Mouse (Mus musculus) forebrain, embryonic 14.5 days (tissue): ENCODE results near the gene Ubxn6. TPM values are rescaled to one million over a fixed set of nuclear protein-coding genes. Genes with fewer than 3 reads are reported as not detected.
A peak's percentile ranks its signal among the peaks of the same experiment; 100 is the strongest.
"Not testable (repeated sequence)": the region's sequence is repeated elsewhere in the genome, so short reads cannot be mapped to it uniquely, and the experiment has no call there.

Experiments used
- ATAC-seq: fragments of 200-750 bp; cut with Nextera tagmentation; 2 replicates; pipeline ENCODE4 v1.8.0; 2017; ENCODE audit warnings: mild to moderate bottlenecking, moderate library complexity
- DNase-seq: peaks from one replicate; pipeline ENCODE4 v3.0.0-alpha.2; 2015; ENCODE audit warnings: low spot score
- H3K27ac ChIP-seq: fragments of 300-500 bp; sonication (generic); 2 replicates; pipeline ENCODE4 v1.5.1; 2014; ENCODE audit warnings: low read depth, mild to moderate bottlenecking, control low read depth, low read length, moderate library complexity
- H3K27me3 ChIP-seq: fragments of 300-500 bp; sonication (generic); replicated peaks from 2 replicates; pipeline ENCODE4 v1.6.1; 2014; ENCODE audit warnings: low read length, control low read depth, mixed read lengths; ENCODE audit not compliant: control insufficient read depth, insufficient read depth
- H3K36me3 ChIP-seq: fragments of 300-500 bp; sonication (generic); 2 replicates; pipeline ENCODE4 v1.6.1; 2014; ENCODE audit warnings: low read length, control low read depth; ENCODE audit not compliant: control insufficient read depth, insufficient read depth
- H3K4me1 ChIP-seq: fragments of 300-500 bp; sonication (generic); 2 replicates; pipeline ENCODE4 v1.6.1; 2014; ENCODE audit warnings: antibody characterized with exemption, low read length, control low read depth; ENCODE audit not compliant: control insufficient read depth, insufficient read depth
- H3K4me2 ChIP-seq: fragments of 300-500 bp; sonication (generic); 2 replicates; pipeline ENCODE4 v1.6.1; 2014; ENCODE audit warnings: mild to moderate bottlenecking, control low read depth, low read length
- H3K4me3 ChIP-seq: fragments of 300-500 bp; sonication (generic); 2 replicates; pipeline ENCODE4 v1.5.1; 2014; ENCODE audit warnings: low read depth, low read length, control low read depth
- H3K9ac ChIP-seq: fragments of 300-500 bp; sonication (generic); 2 replicates; pipeline ENCODE4 v1.6.1; 2014; ENCODE audit warnings: mild to moderate bottlenecking, low read length, control low read depth, moderate library complexity
- H3K9me3 ChIP-seq: fragments of 300-500 bp; sonication (generic); replicated peaks from 2 replicates; pipeline ENCODE4 v1.6.1; 2016; ENCODE audit warnings: low read length, control low read depth, mixed read lengths; ENCODE audit not compliant: control insufficient read depth
- WGBS: fragments of 180-500 bp; shearing (Covaris S2); extraction: QIAGEN DNeasy Blood & Tissue Kit; methylation state at CpG from one replicate; pipeline ENCODE4 v1.1.7; 2014; 5-methylcytosine and 5-hydroxymethylcytosine counted together
- polyA plus RNA-seq: library from polyadenylated mRNA; unstranded; fragments of >200 nt; fragmentation: Nextera tagmentation; extraction: Ambion mirVana; gene quantifications from 2 replicates; pipeline ENCODE4 v1.2.1, GENCODE M21; 2014

Gene Ubxn6
- polyA plus RNA-seq, 1 experiment from 2014 or later: 68.8 TPM

DNA sequence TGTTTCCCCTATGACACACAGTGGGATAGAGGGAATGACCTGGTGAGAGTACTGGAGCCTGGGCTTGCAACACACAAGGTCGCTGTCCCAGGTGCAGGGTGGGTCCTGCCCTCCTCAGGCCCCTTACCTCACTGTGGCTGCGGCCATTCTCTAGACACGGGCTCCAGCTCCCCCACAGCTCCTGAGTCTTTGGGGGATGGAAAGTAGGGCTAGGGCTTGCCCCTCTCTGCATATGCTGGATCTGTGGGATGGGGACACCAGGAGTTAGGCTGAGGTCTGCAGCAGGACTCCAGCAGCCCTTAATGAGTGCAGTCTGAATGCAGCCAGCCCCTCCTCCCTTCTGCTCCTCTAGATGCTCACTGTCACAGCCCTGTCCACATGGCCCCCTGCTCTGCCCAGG lies 37.9 kb upstream of the Ubxn6 start:
- Histone ChIP-seq H3K4me1 (0 out of 2 replicates have a peak, but pooled peaks cover 4% of the 10 kb centered on the region), H3K9ac (no peak overlapping the region), H3K27ac (no peak overlapping the region), H3K27me3 (0 out of 2 replicates have a peak, but pooled peaks cover 6% of the 10 kb centered on the region), H3K4me2 (no peak overlapping the region), H3K4me3 (no peak overlapping the region), H3K36me3 (no peaks in the 10 kb centered on the region), H3K9me3 (no peaks in the 10 kb centered on the region)
- WGBS: 68% methylated on average over 3 of the region's 3 CpGs
- ATAC-seq (no peak), DNase-seq (no peak)

DNA sequence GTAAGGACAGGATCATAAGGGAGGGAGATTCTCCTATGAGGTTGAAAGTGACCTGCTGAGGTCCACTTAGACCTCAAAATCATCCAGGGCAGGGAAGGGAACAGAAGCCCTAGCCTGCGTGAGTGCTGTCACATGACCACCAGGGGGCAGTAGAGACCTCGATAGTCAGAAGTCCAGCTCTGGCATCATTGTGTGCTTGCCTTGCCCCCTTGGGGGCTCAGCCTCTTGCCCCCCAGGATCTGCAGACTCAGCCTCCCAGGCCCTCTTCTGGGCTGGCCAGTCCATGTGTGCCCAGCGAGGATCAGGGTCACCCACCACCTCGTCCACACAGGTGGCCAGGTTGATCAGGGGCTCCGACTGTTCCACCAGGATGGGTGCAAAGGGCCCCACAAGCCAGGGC lies 37.0 kb upstream of the Ubxn6 start:
- Histone ChIP-seq H3K9ac (no peak overlapping the region), H3K27ac (no peak overlapping the region), H3K36me3 (no peaks in the 10 kb centered on the region), H3K9me3 (no peaks in the 10 kb centered on the region), H3K27me3 (0 out of 2 replicates have a peak, but pooled peaks cover 6% of the 10 kb centered on the region), H3K4me2 (no peak overlapping the region), H3K4me1 (no peaks in the 10 kb centered on the region), H3K4me3 (no peak overlapping the region)
- 36% methylated on average over 5 of the region's 5 CpGs for WGBS
- DNase-seq (peak; percentile 83), ATAC-seq (peak; percentile 28; the same call in 1 of the 2 replicates)

DNA sequence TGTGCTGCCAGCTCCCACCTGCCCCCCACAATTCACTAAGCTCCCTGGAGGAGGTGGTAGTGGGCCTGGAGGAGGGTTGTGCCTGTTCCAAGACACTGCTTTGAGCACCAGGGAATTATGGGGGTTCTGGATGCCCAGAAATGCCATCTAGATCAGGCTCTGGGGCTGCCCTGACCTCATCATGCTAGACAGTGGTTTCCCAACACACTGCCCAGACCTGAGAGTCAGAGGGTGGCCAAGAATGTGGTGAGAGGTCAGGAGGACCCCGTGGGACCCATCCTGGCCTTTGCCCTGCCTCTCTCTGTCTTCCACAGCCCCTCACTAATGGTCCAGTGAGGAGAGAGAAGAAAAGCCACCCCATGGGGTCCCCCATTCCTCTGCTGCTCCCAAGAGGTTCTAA lies 36.2 kb upstream of the Ubxn6 start:
- no peak overlapping the region for H3K4me3 ChIP-seq
- WGBS: 69% methylated on average over 1 of the region's 1 CpGs
- H3K36me3 ChIP-seq: no peaks in the 10 kb centered on the region
- ATAC-seq (no peak), DNase-seq (no peak)
- no peak overlapping the region for H3K27ac ChIP-seq
- no peaks in the 10 kb centered on the region for H3K9me3 ChIP-seq
- no peaks in the 10 kb centered on the region for H3K27me3 ChIP-seq
- H3K4me1 ChIP-seq: no peaks in the 10 kb centered on the region
- H3K9ac ChIP-seq: no peak overlapping the region
- no peak overlapping the region for H3K4me2 ChIP-seq

DNA sequence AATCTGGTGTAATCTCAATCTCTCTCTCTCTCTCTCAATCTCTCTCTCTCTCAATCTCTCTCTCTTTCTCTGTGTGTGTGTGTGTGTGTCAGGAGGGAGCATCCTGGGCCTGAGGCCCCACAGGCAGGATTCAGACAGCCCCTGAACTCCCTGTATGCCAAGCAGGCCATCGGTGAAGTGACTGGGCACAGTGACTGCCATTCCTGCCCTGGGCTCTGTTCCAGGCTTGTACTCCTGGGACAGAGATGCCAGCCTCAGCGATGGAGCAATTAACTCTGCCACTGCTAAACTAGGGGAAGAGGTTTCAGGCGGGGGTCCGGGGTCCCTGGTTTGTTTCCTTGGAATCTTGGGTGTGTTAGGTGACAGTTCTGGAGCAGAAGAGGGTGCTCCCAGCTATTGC lies 35.7 kb upstream of the Ubxn6 start:
- no peak for DNase-seq
- no peaks in the 10 kb centered on the region for H3K9me3 ChIP-seq
- H3K4me1 ChIP-seq: no peaks in the 10 kb centered on the region
- H3K9ac ChIP-seq: no peak overlapping the region
- no peak overlapping the region for H3K4me2 ChIP-seq
- 69% methylated on average over 4 of the region's 4 CpGs for WGBS
- no peak overlapping the region for H3K27ac ChIP-seq
- no peaks in the 10 kb centered on the region for H3K36me3 ChIP-seq
- no peak overlapping the region for H3K4me3 ChIP-seq
- H3K27me3 ChIP-seq: no peaks in the 10 kb centered on the region
- no peak for ATAC-seq

DNA sequence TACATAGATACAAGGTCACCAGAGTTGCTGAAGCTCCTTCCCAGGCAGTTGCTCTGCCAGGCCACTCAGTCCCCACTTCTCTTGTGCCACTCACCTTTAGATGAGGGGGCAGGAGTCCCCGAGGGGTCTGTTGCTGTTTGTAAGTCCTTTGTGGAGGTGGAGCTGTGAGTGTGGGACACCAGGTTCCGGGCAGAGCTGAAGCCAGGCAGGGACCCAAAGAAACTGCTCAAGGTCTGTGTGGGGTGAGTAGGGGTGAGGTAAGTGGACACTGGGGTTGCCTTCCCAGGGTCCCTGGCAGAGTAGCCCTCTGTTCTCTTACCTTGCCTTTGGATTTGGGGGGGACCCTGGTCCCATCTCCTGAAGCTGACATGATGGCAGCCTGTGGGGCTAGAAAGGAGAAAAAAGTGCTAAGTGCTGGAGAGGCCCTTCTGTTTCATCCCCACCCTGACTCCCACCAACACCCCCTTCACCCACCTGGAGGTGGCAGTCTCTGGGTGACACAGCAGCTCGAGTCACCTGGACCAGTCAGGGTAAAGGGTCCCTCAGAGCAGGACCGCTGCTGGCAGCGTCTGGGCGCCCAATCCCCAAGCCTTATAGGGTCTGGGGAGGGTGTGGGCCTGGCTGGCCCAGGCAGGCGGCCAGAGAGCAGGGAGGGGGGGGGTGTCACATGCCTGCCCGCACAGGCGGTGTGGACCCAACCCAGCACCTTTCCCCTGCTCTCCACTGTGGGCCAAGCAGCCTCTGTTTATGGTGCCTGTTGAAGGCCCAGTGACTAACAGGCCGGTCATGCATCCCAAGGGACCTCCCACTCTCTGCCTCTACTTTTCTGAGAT lies 34.6 kb upstream of the Ubxn6 start, which contains the start of gene Plin4:
Gene Plin4, minus strand, starts transcription at position 585 of the 833 bp plus-strand sequence.
- WGBS: 61% methylated on average over 9 of the region's 10 CpGs
- no peak for ATAC-seq

DNA sequence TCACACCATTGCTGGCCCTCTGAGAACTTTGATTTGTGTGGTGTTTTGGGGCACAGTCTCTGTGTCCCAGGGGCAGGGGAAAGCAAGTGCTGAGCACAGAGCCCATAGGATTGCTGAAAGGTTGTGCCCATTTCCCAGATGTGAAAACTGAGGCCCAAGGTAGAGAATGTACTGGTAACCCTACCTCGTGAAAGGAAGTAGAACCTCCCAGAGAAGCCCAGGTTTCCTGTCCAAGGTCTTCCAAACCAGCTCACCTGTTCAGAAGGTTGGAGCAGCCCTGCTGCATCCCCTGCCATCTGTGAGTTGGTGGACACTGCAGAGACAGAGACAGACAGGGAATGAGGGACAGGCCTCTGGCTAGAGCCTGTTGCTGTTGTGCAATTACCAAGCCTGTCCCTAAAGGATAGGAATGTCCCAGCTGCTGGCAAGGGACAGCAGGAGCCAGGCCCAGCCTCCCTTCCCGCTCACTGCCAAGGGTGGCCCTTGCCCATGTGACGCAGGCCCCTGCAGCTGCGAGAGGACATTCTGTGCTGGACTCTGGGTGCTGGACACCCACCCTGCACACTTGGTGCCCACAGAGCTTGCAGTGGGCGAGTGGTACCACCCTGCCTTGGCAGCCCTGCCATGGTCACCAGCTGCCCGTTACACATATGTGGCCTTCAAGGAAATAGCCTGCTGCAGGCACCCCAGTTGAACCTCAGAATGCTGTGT lies 33.7 kb upstream of the Ubxn6 start:
- H3K36me3 ChIP-seq: peaks cover 6% of the 10 kb centered on the region; the same call in 1 of the 2 replicates
- H3K27me3 ChIP-seq: no peaks in the 10 kb centered on the region
- H3K9ac ChIP-seq: no peak overlapping the region
- DNase-seq: no peak
- no peaks in the 10 kb centered on the region for H3K9me3 ChIP-seq
- WGBS: 82% methylated on average over 6 of the region's 6 CpGs
- no peak for ATAC-seq
- H3K4me1 ChIP-seq: no peaks in the 10 kb centered on the region
- H3K27ac ChIP-seq: no peak overlapping the region
- no peak overlapping the region for H3K4me3 ChIP-seq
- no peak overlapping the region for H3K4me2 ChIP-seq

More for the DNA sequence above, 34.6 kb upstream of the Ubxn6 start, which contains the start of gene Plin4:
- no peak within 1 kb of the TSS for H3K9ac ChIP-seq
- H3K36me3 ChIP-seq: no peaks in the 10 kb centered on the region
- no peaks in the 10 kb centered on the region for H3K27me3 ChIP-seq
- H3K4me2 ChIP-seq: no peak within 1 kb of the TSS
- DNase-seq: no peak
- H3K4me3 ChIP-seq: no peak within 1 kb of the TSS
- H3K4me1 ChIP-seq: no peaks in the 10 kb centered on the region
- H3K27ac ChIP-seq: no peak within 1 kb of the TSS
- H3K9me3 ChIP-seq: no peaks in the 10 kb centered on the region

DNA sequence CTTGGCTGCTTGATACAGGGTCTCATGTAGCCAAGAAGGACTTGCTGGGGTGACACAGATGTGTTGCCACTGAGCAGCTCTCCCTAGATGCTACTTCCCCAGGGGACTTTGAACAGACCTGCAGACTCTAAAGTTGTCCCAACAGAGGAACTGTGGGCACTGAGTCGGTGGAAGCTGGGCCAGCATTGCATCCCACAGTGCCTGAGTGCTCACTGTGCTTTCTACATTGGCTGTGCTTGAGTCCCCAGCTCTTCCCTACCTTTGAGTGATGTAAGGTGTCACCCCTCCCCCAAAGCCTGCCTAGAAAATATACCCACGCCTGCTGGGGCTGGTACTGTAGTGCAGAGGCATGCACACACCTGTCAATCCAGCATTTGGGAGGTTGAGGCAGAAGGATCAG lies 32.9 kb upstream of the Ubxn6 start:
- peaks cover 13% of the 10 kb centered on the region for H3K36me3 ChIP-seq
- WGBS: 71% methylated on average over 2 of the region's 2 CpGs
- H3K9me3 ChIP-seq: no peaks in the 10 kb centered on the region
- no peak for DNase-seq
- ATAC-seq: no peak
- H3K27me3 ChIP-seq: no peaks in the 10 kb centered on the region
- H3K4me2 ChIP-seq: no peak overlapping the region
- H3K9ac ChIP-seq: no peak overlapping the region
- no peaks in the 10 kb centered on the region for H3K4me1 ChIP-seq
- H3K4me3 ChIP-seq: no peak overlapping the region
- H3K27ac ChIP-seq: no peak overlapping the region

DNA sequence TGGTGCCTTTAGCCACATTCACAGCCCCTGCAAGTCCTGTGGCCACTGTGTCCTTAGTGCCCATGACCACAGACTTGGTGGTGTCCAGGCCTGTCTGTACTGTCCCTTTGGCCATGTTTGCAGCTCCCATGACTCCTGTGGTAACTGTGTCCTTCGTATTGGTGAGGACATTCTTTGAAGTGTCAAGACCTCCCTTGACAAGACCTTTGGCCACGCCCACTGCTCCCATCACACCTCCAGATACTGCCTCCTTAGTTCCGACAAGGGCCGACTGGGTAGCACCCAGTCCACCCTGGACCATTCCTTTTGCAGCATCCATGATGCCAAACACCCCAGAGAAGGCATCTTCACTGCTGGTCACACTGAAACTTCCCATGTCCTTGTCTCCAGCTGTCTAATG lies 32.2 kb upstream of the Ubxn6 start:
- Histone ChIP-seq H3K27ac (no peak overlapping the region), H3K4me1 (no peaks in the 10 kb centered on the region), H3K4me3 (no peak overlapping the region), H3K27me3 (no peaks in the 10 kb centered on the region), H3K36me3 (peaks cover 21% of the 10 kb centered on the region), H3K4me2 (no peak overlapping the region), H3K9me3 (no peaks in the 10 kb centered on the region), H3K9ac (no peak overlapping the region)
- DNase-seq: no peak
- WGBS: 71% methylated on average over 4 of the region's 4 CpGs
- ATAC-seq: no peak

DNA sequence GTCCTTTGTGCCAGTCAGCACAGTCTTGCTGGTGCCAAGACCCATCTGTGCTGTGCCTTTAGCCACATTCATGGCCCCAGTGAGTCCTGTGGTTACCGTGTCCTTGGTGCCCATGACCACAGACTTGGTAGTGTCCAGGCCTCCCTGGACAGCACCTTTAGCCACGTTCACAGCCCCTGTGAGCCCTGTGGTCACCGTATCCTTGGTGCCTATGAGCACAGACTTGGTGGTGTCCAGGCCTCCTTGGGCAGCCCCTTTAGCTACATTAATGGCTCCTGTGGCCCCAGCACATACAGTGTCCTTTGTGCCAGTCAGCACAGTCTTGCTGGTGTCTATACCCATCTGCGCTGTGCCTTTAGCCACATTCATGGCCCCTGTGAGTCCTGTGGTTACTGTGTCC lies 31.6 kb upstream of the Ubxn6 start:
- not testable (repeated sequence) for H3K4me3 ChIP-seq, DNase-seq, H3K4me1 ChIP-seq, H3K4me2 ChIP-seq, ATAC-seq, H3K27ac ChIP-seq, H3K27me3 ChIP-seq, H3K9me3 ChIP-seq, H3K9ac ChIP-seq
- 95% methylated on average over 4 of the region's 4 CpGs for WGBS
- peaks cover 26% of the 10 kb centered on the region for H3K36me3 ChIP-seq
